Mouse (Mus musculus): ENCODE results near the gene Slc6a12. TPM values are rescaled to one million over a fixed set of nuclear protein-coding genes. Genes with fewer than 3 reads are reported as not detected.

Gene Slc6a12
- polyA plus RNA-seq, 1 experiment, result not detected

DNA sequence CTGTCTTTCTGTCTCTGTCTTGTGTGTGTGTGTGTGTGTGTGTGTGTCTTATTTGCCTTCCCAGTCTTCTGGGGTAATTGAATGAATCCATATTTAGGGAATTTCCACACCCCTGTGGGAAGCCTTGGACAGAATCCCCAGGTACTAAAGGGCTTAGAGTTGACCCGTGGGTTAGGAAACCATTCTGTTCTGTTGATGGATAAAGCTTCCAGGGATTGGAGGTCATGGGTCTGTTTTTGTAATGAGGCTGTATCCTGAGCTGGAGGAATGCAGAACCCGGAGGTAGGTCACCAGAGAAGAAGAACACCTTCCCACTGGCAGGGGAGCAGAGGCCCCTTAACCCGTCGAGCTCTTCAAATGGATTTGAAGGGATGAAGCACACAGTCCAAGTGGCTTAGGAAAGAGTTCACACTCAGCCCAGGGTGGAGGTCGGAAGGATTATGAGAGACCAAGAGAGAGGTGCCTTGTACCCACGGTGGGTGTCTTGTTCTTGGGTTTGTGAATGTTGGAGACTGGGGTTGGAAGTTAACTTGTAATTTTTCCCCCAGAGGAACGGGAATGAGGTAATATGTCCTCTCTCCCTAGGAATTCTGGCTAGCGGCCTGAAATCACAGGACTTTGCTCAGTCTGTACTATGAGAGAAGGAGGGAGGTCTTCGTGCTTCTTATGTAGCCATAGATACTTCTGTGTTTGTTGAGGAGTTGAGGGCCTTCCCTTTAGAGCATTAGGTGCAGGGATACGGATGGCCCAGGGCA is 39.2 kb upstream of the Slc6a12 start:
- Histone ChIP-seq H3K4me3 (no peak overlapping the region), H3K27me3 (ENCODE audit: control insufficient read depth, insufficient read depth, insufficient read length) (peaks cover 19% of the 10 kb centered on the region), H3K4me2 (ENCODE audit: low read depth) (no peak overlapping the region), H3ac (ENCODE audit: control insufficient read depth, insufficient read length) (no peak overlapping the region), H3K36me3 (ENCODE audit: control insufficient read depth, insufficient read depth) (no peaks in the 10 kb centered on the region), H3K79me2 (ENCODE audit: control insufficient read depth, insufficient read depth) (no peaks in the 10 kb centered on the region)
- TF ChIP-seq E2F4 (IDR thresholded peaks at IDR 0.05; ENCODE audit: insufficient read depth) (no peak), SRF (IDR thresholded peaks at IDR 0.05; ENCODE audit: control insufficient read depth, insufficient read length, low read depth) (no peak), USF1 (IDR thresholded peaks at IDR 0.05; ENCODE audit: low read depth) (no peak), TCF3 (IDR thresholded peaks at IDR 0.05; ENCODE audit: insufficient read length, low read depth) (no peak), TCF12 (IDR thresholded peaks at IDR 0.05; ENCODE audit: insufficient read depth, poor library complexity, severe bottlenecking) (no peak), CEBPB (IDR thresholded peaks at IDR 0.05; ENCODE audit: insufficient read depth, poor library complexity, severe bottlenecking) (no peak), MYOD1 (IDR thresholded peaks at IDR 0.05; ENCODE audit: control insufficient read depth in 1 of 3, insufficient read length in 2 of 3, low read depth in 2 of 3) (no peak), MAX (IDR thresholded peaks at IDR 0.05; ENCODE audit: low read depth) (no peak)

DNA sequence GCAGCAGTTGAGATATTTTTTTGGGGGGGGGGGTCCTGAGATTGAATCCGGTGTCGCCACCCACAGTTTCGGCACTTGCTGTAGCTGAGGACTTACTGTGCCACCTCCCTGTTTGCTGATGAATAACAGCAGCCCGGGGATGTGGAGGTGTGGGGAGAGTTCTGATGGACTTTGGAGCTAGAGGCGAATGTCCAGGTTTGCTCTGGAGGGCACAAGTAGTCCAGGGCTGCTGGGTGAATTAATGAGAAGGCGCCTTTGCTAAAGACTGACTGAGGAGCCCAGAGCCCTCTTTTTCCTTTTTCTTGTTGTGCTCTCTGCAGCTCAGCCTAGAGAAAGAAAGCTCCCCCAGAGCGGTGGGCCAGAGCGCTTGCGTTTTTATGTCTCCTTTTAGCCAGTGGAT is 38.2 kb upstream of the Slc6a12 start:
- no peaks in the 10 kb centered on the region for H3K79me2 ChIP-seq (ENCODE audit: control insufficient read depth, insufficient read depth)
- H3K4me2 ChIP-seq (ENCODE audit: low read depth), result no peak overlapping the region
- H3K36me3 ChIP-seq (ENCODE audit: control insufficient read depth, insufficient read depth), result no peaks in the 10 kb centered on the region
- no peak overlapping the region for H3ac ChIP-seq (ENCODE audit: control insufficient read depth, insufficient read length)
- TF ChIP-seq MYOG (IDR thresholded peaks at IDR 0.05; ENCODE audit: control insufficient read depth in 1 of 3, insufficient read depth in 1 of 3, insufficient read length in 2 of 3, low read depth in 2 of 3) (no peak), TCF3 (IDR thresholded peaks at IDR 0.05; ENCODE audit: insufficient read length, low read depth) (no peak), E2F4 (IDR thresholded peaks at IDR 0.05; ENCODE audit: insufficient read depth) (no peak), TCF12 (IDR thresholded peaks at IDR 0.05; ENCODE audit: insufficient read depth, poor library complexity, severe bottlenecking) (no peak), REST (IDR thresholded peaks at IDR 0.05; ENCODE audit: insufficient read depth, insufficient read length) (no peak), MYOD1 (IDR thresholded peaks at IDR 0.05; ENCODE audit: control insufficient read depth in 1 of 3, insufficient read length in 2 of 3, low read depth in 2 of 3) (no peak), POLR2A (IDR thresholded peaks at IDR 0.05; ENCODE audit: insufficient read length, low read depth) (no peak), POLR2AphosphoS2 (IDR thresholded peaks at IDR 0.05; ENCODE audit: insufficient read length, low read depth) (no peak), USF1 (IDR thresholded peaks at IDR 0.05; ENCODE audit: low read depth) (no peak), SRF (IDR thresholded peaks at IDR 0.05; ENCODE audit: control insufficient read depth, insufficient read length, low read depth) (no peak), CEBPB (IDR thresholded peaks at IDR 0.05; ENCODE audit: insufficient read depth, poor library complexity, severe bottlenecking) (no peak), MAX (IDR thresholded peaks at IDR 0.05; ENCODE audit: low read depth) (no peak)
- H3K4me3 ChIP-seq, result no peak overlapping the region
- H3K27me3 ChIP-seq (ENCODE audit: control insufficient read depth, insufficient read depth, insufficient read length), result peaks cover 12% of the 10 kb centered on the region

DNA sequence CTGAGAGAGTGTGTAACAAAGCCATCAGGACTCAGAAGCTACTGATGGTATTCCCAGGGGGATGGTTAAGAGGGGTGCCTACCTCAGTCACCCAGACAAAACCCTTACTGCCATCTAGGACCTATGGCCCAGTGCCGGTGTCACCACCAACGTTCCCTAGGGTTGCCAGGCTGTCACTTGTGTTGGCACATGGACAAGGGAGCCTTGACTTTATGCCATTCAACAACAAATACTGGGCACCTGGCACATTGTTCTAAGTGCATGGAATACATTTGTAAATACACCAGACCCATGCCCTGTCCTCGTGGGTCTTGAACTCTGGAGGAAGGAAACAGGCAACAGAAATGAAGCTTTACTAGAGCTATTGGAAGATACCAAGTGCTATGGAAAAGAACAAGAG is 37.3 kb upstream of the Slc6a12 start:
- TF ChIP-seq MYOG (IDR thresholded peaks at IDR 0.05; ENCODE audit: control insufficient read depth in 1 of 3, insufficient read depth in 1 of 3, insufficient read length in 2 of 3, low read depth in 2 of 3) (no peak), POLR2A (IDR thresholded peaks at IDR 0.05; ENCODE audit: insufficient read length, low read depth) (no peak), POLR2AphosphoS2 (IDR thresholded peaks at IDR 0.05; ENCODE audit: insufficient read length, low read depth) (no peak), TCF12 (IDR thresholded peaks at IDR 0.05; ENCODE audit: insufficient read depth, poor library complexity, severe bottlenecking) (no peak), TCF3 (IDR thresholded peaks at IDR 0.05; ENCODE audit: insufficient read length, low read depth) (no peak), E2F4 (IDR thresholded peaks at IDR 0.05; ENCODE audit: insufficient read depth) (no peak)
- Histone ChIP-seq H3K36me3 (ENCODE audit: control insufficient read depth, insufficient read depth) (no peaks in the 10 kb centered on the region), H3K4me2 (ENCODE audit: low read depth) (no peak overlapping the region), H3K79me2 (ENCODE audit: control insufficient read depth, insufficient read depth) (no peaks in the 10 kb centered on the region), H3K4me3 (no peak overlapping the region), H3ac (ENCODE audit: control insufficient read depth, insufficient read length) (no peak overlapping the region), H3K27me3 (ENCODE audit: control insufficient read depth, insufficient read depth, insufficient read length) (peaks cover 10% of the 10 kb centered on the region)

- Histone ChIP-seq H3K4me3 (no peak overlapping the region), H3K36me3 (ENCODE audit: control insufficient read depth, insufficient read depth) (no peaks in the 10 kb centered on the region), H3K27me3 (ENCODE audit: control insufficient read depth, insufficient read depth, insufficient read length) (peaks cover 5% of the 10 kb centered on the region), H3ac (ENCODE audit: control insufficient read depth, insufficient read length) (no peak overlapping the region), H3K79me2 (ENCODE audit: control insufficient read depth, insufficient read depth) (no peaks in the 10 kb centered on the region), H3K4me2 (ENCODE audit: low read depth) (no peak overlapping the region)
- TF ChIP-seq MYOG (IDR thresholded peaks at IDR 0.05; ENCODE audit: control insufficient read depth in 1 of 3, insufficient read depth in 1 of 3, insufficient read length in 2 of 3, low read depth in 2 of 3) (no peak), MAX (IDR thresholded peaks at IDR 0.05; ENCODE audit: low read depth) (no peak), CEBPB (IDR thresholded peaks at IDR 0.05; ENCODE audit: insufficient read depth, poor library complexity, severe bottlenecking) (no peak), E2F4 (IDR thresholded peaks at IDR 0.05; ENCODE audit: insufficient read depth) (no peak), TCF12 (IDR thresholded peaks at IDR 0.05; ENCODE audit: insufficient read depth, poor library complexity, severe bottlenecking) (no peak)
Observed at GRCm38 (mm10) chr6:121310984-121311383, 31.9 kb upstream of the Slc6a12 start.

GRCm38 (mm10) chr6:121319099-121319498 is 23.8 kb upstream of the Slc6a12 start:
- H3K79me2 ChIP-seq (ENCODE audit: control insufficient read depth, insufficient read depth), result no peaks in the 10 kb centered on the region
- no peak overlapping the region for H3ac ChIP-seq (ENCODE audit: control insufficient read depth, insufficient read length)
- TF ChIP-seq MAX (IDR thresholded peaks at IDR 0.05; ENCODE audit: low read depth), result no peak
- TF ChIP-seq E2F4 (IDR thresholded peaks at IDR 0.05; ENCODE audit: insufficient read depth), result no peak
- TF ChIP-seq REST (IDR thresholded peaks at IDR 0.05; ENCODE audit: insufficient read depth, insufficient read length), result no peak
- no peak for TF ChIP-seq MYOD1 (IDR thresholded peaks at IDR 0.05; ENCODE audit: control insufficient read depth in 1 of 3, insufficient read length in 2 of 3, low read depth in 2 of 3)
- no peak for TF ChIP-seq POLR2A (IDR thresholded peaks at IDR 0.05; ENCODE audit: insufficient read length, low read depth)
- no peak for TF ChIP-seq POLR2AphosphoS2 (IDR thresholded peaks at IDR 0.05; ENCODE audit: insufficient read length, low read depth)
- no peak for TF ChIP-seq USF1 (IDR thresholded peaks at IDR 0.05; ENCODE audit: low read depth)
- TF ChIP-seq TCF3 (IDR thresholded peaks at IDR 0.05; ENCODE audit: insufficient read length, low read depth), result no peak
- TF ChIP-seq CEBPB (IDR thresholded peaks at IDR 0.05; ENCODE audit: insufficient read depth, poor library complexity, severe bottlenecking), result no peak
- no peak for TF ChIP-seq TCF12 (IDR thresholded peaks at IDR 0.05; ENCODE audit: insufficient read depth, poor library complexity, severe bottlenecking)
- no peak for TF ChIP-seq MYOG (IDR thresholded peaks at IDR 0.05; ENCODE audit: control insufficient read depth in 1 of 3, insufficient read depth in 1 of 3, insufficient read length in 2 of 3, low read depth in 2 of 3)
- TF ChIP-seq SRF (IDR thresholded peaks at IDR 0.05; ENCODE audit: control insufficient read depth, insufficient read length, low read depth), result no peak
- no peak overlapping the region for H3K4me2 ChIP-seq (ENCODE audit: low read depth)
- H3K36me3 ChIP-seq (ENCODE audit: control insufficient read depth, insufficient read depth), result no peaks in the 10 kb centered on the region
- H3K4me3 ChIP-seq, result no peak overlapping the region
- H3K27me3 ChIP-seq (ENCODE audit: control insufficient read depth, insufficient read depth, insufficient read length), result peaks cover 6% of the 10 kb centered on the region
